Mouse (Mus musculus) frontal cortex, adult 2 months (tissue): ENCODE measurements around the gene Adcy10. TPM values are rescaled to one million over a fixed set of nuclear protein-coding genes. Genes with fewer than 3 reads are reported as not detected.

Experiments
- polyA plus RNA-seq: library from polyadenylated mRNA; depleted of rRNA; stranded (reverse); fragments of >200 nt; gene quantifications from 2 replicates; pipeline ENCODE4 v1.2.3, GENCODE M21; 2012; rRNA removed

Gene Adcy10
- polyA plus RNA-seq, 1 experiment: 0.30 TPM

Other genes with a start within 250 kb of the Adcy10 start
- 52.7 and 56.3 TPM in 2 replicates for gene Tiprl, start 248.2 kb upstream of the Adcy10 start, polyA plus RNA-seq
- 4.5 and 5.0 TPM in 2 replicates for gene Gpr161, start 189.4 kb upstream of the Adcy10 start, polyA plus RNA-seq
- 53.4 and 63.8 TPM in 2 replicates for gene Dcaf6, start 24.7 kb upstream of the Adcy10 start, polyA plus RNA-seq
- gene Mpc2, start 24.5 kb upstream of the Adcy10 start, polyA plus RNA-seq: 128 and 140 TPM in 2 replicates
- gene Mpzl1, start 149.4 kb downstream of the Adcy10 start, polyA plus RNA-seq: 41.2 and 41.7 TPM in 2 replicates
- gene Rcsd1, start 224.6 kb downstream of the Adcy10 start, polyA plus RNA-seq: 6.2 and 6.8 TPM in 2 replicates